Mouse (Mus musculus) bone marrow, adult 2 months (tissue): ENCODE results near the gene Lysmd4.

Source experiments
- CTCF ChIP-seq: fragments of 200-500 bp; IDR thresholded peaks from 2 replicates; pipeline ENCODE4 v1.5.1; 2011; ENCODE audit warnings: low read length, control low read depth; ENCODE audit not compliant: control insufficient read depth, insufficient read depth
- POLR2A ChIP-seq: fragments of 200-500 bp; IDR thresholded peaks from 2 replicates; pipeline ENCODE4 v1.6.1; 2011; ENCODE audit warnings: low read depth, mild to moderate bottlenecking, control low read depth, low read length, borderline replicate concordance; ENCODE audit not compliant: control insufficient read depth

- TF ChIP-seq CTCF (no peak), POLR2A (no peak)
These were observed 84.7 kb downstream of the Lysmd4 start for GRCm38 (mm10) chr7:67307078-67307477.
